8 mouse cellular contexts compared by ENCODE assay signal in genomic region chr14:48169970-48170369, GRCm38 (mm10). TPM values are rescaled to one million over a fixed set of nuclear protein-coding genes. Genes with fewer than 3 reads are reported as not detected.
A peak's percentile ranks its signal among the peaks of the same experiment; 100 is the strongest.
DNase-seq lines count a peak whose midpoint lies in the region; ATAC-seq and TF ChIP-seq lines count a peak whose summit lies in the region.

No protein-coding gene starts in this region.

- H3K27me3 ChIP-seq in intestine, postnatal 0 days (replicated peaks; ENCODE audit: control insufficient read depth, insufficient read depth, low read length): no peaks in the 10 kb centered on the region
- no peaks in the 10 kb centered on the region for H3K27me3 ChIP-seq in intestine, embryonic 16.5 days (replicated peaks; ENCODE audit: control insufficient read depth, insufficient read depth, low read length)
- no peaks in the 10 kb centered on the region for H3K27me3 ChIP-seq in C2C12 (ENCODE audit: control insufficient read depth, insufficient read depth, insufficient read length)
- H3K27me3 ChIP-seq in embryonic facial prominence, embryonic 10.5 days (replicated peaks; ENCODE audit: low read depth, poor library complexity, severe bottlenecking): no peaks in the 10 kb centered on the region
- H3K27me3 ChIP-seq in liver, embryonic 14.5 days (ENCODE audit: control insufficient read depth, insufficient read depth, low read length): no peaks in the 10 kb centered on the region

- no peak overlapping the region for H3K9ac ChIP-seq in intestine, postnatal 0 days (ENCODE audit: low read depth, low read length)
- H3K9ac ChIP-seq in intestine, embryonic 16.5 days (ENCODE audit: low read depth, low read length): no peak overlapping the region
- no peak overlapping the region for H3K9ac ChIP-seq in liver, embryonic 14.5 days (replicated peaks)

- no peaks in the 10 kb centered on the region for H3K9me3 ChIP-seq in intestine, postnatal 0 days (ENCODE audit: control insufficient read depth)
- H3K9me3 ChIP-seq in intestine, embryonic 16.5 days (ENCODE audit: control insufficient read depth, low read length): no peaks in the 10 kb centered on the region
- H3K9me3 ChIP-seq in embryonic facial prominence, embryonic 10.5 days: no peaks in the 10 kb centered on the region
- H3K9me3 ChIP-seq in liver, embryonic 14.5 days (ENCODE audit: control insufficient read depth, low read length): no peaks in the 10 kb centered on the region

- no peak for TF ChIP-seq EP300 in liver, embryonic 14.5 days (IDR thresholded peaks at IDR 0.05; ENCODE audit: low read depth)

- H3K36me3 ChIP-seq in intestine, postnatal 0 days (ENCODE audit: control insufficient read depth, insufficient read depth): no peaks in the 10 kb centered on the region
- H3K36me3 ChIP-seq in intestine, embryonic 16.5 days (ENCODE audit: control insufficient read depth, insufficient read depth, low read length): no peaks in the 10 kb centered on the region
- no peaks in the 10 kb centered on the region for H3K36me3 ChIP-seq in C2C12 (ENCODE audit: control insufficient read depth, insufficient read depth)
- H3K36me3 ChIP-seq in embryonic facial prominence, embryonic 10.5 days (replicated peaks): peaks cover 4% of the 10 kb centered on the region; the same call in 1 of the 2 replicates
- no peaks in the 10 kb centered on the region for H3K36me3 ChIP-seq in liver, embryonic 14.5 days (replicated peaks; ENCODE audit: control insufficient read depth, insufficient read depth, low read depth)

- H3K4me2 ChIP-seq in intestine, postnatal 0 days (replicated peaks; ENCODE audit: low read depth): no peak overlapping the region
- H3K4me2 ChIP-seq in intestine, embryonic 16.5 days (ENCODE audit: low read depth, low read length): no peak overlapping the region
- H3K4me2 ChIP-seq in liver, embryonic 14.5 days (ENCODE audit: low read depth): no peak overlapping the region

- WGBS in intestine, postnatal 0 days: 63% methylated on average over 7 of the region's 7 CpGs
- WGBS in intestine, embryonic 16.5 days: 59% methylated on average over 7 of the region's 7 CpGs
- 56% methylated on average over 7 of the region's 7 CpGs for WGBS in embryonic facial prominence, embryonic 10.5 days
- 50% methylated on average over 7 of the region's 7 CpGs for WGBS in liver, embryonic 14.5 days (ENCODE audit: insufficient replicate concordance)

- no peak for ATAC-seq in intestine, postnatal 0 days
- no peak for ATAC-seq in intestine, embryonic 16.5 days
- ATAC-seq in liver, embryonic 14.5 days (ENCODE audit: insufficient read depth): no peak

- H3ac ChIP-seq in C2C12 (ENCODE audit: control insufficient read depth, insufficient read length, low read depth): no peak overlapping the region

- H3K4me3 ChIP-seq in intestine, postnatal 0 days (ENCODE audit: low read depth, low read length): no peak overlapping the region
- H3K4me3 ChIP-seq in intestine, embryonic 16.5 days (ENCODE audit: low read length): no peak overlapping the region
- no peak overlapping the region for H3K4me3 ChIP-seq in C2C12 (ENCODE audit: insufficient read depth, poor library complexity, severe bottlenecking)
- no peak overlapping the region for H3K4me3 ChIP-seq in embryonic facial prominence, embryonic 10.5 days
- H3K4me3 ChIP-seq in liver, embryonic 14.5 days (ENCODE audit: insufficient read depth in 1 of 2, low read depth in 2 of 2, low read length in 2 of 2): no peak overlapping the region

- H3K79me2 ChIP-seq in C2C12 (ENCODE audit: control insufficient read depth, insufficient read depth): no peaks in the 10 kb centered on the region

- H3K27ac ChIP-seq in intestine, postnatal 0 days (ENCODE audit: low read depth, low read length): no peak overlapping the region
- H3K27ac ChIP-seq in intestine, embryonic 16.5 days (ENCODE audit: low read length): no peak overlapping the region
- H3K27ac ChIP-seq in embryonic facial prominence, embryonic 10.5 days (replicated peaks): no peak overlapping the region
- no peak overlapping the region for H3K27ac ChIP-seq in liver, embryonic 14.5 days

- peak; percentile 75 for TF ChIP-seq CTCF in intestine, postnatal 0 days (IDR thresholded peaks at IDR 0.05; ENCODE audit: low read depth)
- TF ChIP-seq CTCF in C2C12 (IDR thresholded peaks at IDR 0.05; ENCODE audit: control insufficient read depth, insufficient read depth, insufficient read length): peak; percentile 9
- TF ChIP-seq CTCF in liver, embryonic 14.5 days (IDR thresholded peaks at IDR 0.05; ENCODE audit: low read depth): peak; percentile 78

- H3K79me3 ChIP-seq in C2C12 (ENCODE audit: low read depth): no peaks in the 10 kb centered on the region

- peak; percentile 61 for DNase-seq in ZHBTc4 (ENCODE audit: low read depth, low spot score)
- peak; percentile 76 for DNase-seq in embryonic facial prominence, embryonic 10.5 days (ENCODE audit: low spot score)
- DNase-seq in liver, embryonic 14.5 days (ENCODE audit: low read depth in 3 of 3, low spot score in 3 of 3): no peak
- peak; percentile 38 for DNase-seq in thymus, postnatal 14 days
- DNase-seq in frontal cortex, postnatal 36 days (ENCODE audit: low spot score in 2 of 2): no peak

- no peaks in the 10 kb centered on the region for H3K4me1 ChIP-seq in intestine, postnatal 0 days (replicated peaks; ENCODE audit: control insufficient read depth, insufficient read depth, low read length)
- peaks cover 11% of the 10 kb centered on the region; the same call in 1 of the 2 replicates for H3K4me1 ChIP-seq in intestine, embryonic 16.5 days (ENCODE audit: control insufficient read depth, insufficient read depth, low read length)
- H3K4me1 ChIP-seq in embryonic facial prominence, embryonic 10.5 days: peaks cover 34% of the 10 kb centered on the region
- no peaks in the 10 kb centered on the region for H3K4me1 ChIP-seq in liver, embryonic 14.5 days (replicated peaks; ENCODE audit: control insufficient read depth in 2 of 2, insufficient read depth in 2 of 2, low read length in 1 of 2)

TF ChIP-seq in C2C12, 6 proteins besides CTCF, POLR2A, EP300 and RAD21:
- TF ChIP-seq FOSL1 (IDR thresholded peaks at IDR 0.05; ENCODE audit: insufficient read depth, low read length, poor library complexity, severe bottlenecking): no peak
- no peak for TF ChIP-seq MYOG (IDR thresholded peaks at IDR 0.05; ENCODE audit: control insufficient read depth, extremely low read depth, insufficient read length)
- TF ChIP-seq CEBPB (IDR thresholded peaks at IDR 0.05; ENCODE audit: low read depth): no peak
- TF ChIP-seq MAX (IDR thresholded peaks at IDR 0.05): no peak
- TF ChIP-seq USF1 (IDR thresholded peaks at IDR 0.05; ENCODE audit: low read depth): no peak
- TF ChIP-seq MYOD1 (IDR thresholded peaks at IDR 0.05; ENCODE audit: control insufficient read depth, insufficient read length, low read depth): no peak

RNA-seq across cellular contexts. Expression of gene Peli2, which starts 49.3 kb away (rescaled TPM):
- 2.0 and 2.1 TPM in 2 replicates for polyA plus RNA-seq in intestine, postnatal 0 days (2015; fragmentation: Nextera tagmentation; extraction: Ambion mirVana)
- polyA plus RNA-seq in intestine, embryonic 16.5 days (2015; fragmentation: Nextera tagmentation; extraction: Ambion mirVana): 3.5 and 3.7 TPM in 2 replicates
- 13.9 TPM for polyA plus RNA-seq in C2C12 (2012; fragmentation: generic; extraction: Trizol)
- 8.0 and 9.4 TPM in 2 replicates for polyA plus RNA-seq in embryonic facial prominence, embryonic 10.5 days (2016; fragmentation: Nextera tagmentation; extraction: Ambion mirVana)
- 0.68 and 0.73 TPM in 2 replicates for polyA plus RNA-seq in liver, embryonic 14.5 days (2012; rRNA removed)
- polyA plus RNA-seq in liver, embryonic 14.5 days (2014; fragmentation: Nextera tagmentation; extraction: Ambion mirVana): 0.70 and 0.94 TPM in 2 replicates

Comparison
In these comparisons a context has a peak if more than half of its experiments do, and no peak if none do; other contexts are left out.
1. CTCF ChIP-seq: peak in every context shown above with its lines; median percentile 78 in liver, embryonic 14.5 days; 75 in intestine, postnatal 0 days; 9 in C2C12.
2. DNase-seq: peak in ZHBTc4 (single experiment), embryonic facial prominence, embryonic 10.5 days (single experiment) and thymus, postnatal 14 days (single experiment); none in liver, embryonic 14.5 days (0 of 3) and frontal cortex, postnatal 36 days (0 of 2).